Mouse (Mus musculus): ENCODE measurements at regions not wholly inside any gene's neighbourhood (a gene's known extent, or its start where the extent isn't known, plus 50 kb on each side); places are given as distances from the start of the nearest gene placed in this dataset.

DNA sequence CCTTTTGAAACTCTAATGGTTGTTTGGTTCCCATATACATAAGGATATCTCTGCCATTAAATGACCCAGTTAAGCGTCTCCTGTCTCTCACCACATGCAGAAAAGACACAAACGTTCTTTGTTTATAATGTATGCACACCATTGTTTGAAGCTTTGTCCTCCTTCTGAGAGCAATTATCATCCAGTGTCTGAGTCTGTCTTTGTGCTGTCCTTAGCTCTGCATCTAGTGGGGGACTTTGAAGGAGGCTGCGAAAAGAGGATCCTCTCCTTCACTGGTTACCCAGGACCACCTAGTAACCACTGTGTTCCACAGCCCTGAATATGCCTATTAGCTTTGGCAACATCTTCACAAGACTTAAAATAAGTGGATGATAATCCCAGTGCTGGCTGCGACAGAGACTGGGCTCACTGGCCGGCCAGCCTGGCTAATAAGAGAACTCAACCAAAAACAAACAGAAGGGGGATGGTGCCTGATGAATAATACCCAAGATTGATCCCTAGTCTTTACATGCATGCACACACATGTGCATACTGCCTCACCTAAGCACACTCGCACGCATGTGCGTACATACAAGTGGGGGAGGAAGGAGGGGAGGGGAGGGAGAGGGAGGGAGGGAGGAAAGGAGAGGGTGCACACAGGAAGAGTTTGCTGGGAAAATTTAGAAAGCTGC lies 93.5 kb upstream of the Cxcr4 start:
- in situ Hi-C loops (cut with MboI; ENCODE audit: low sequenced_read_pairs) = no loop called here

GRCm38 (mm10) chr1:128682942-128683341 lies 90.8 kb upstream of the Cxcr4 start:
- in situ Hi-C loops (cut with MboI; ENCODE audit: low sequenced_read_pairs) = no loop called here

DNA sequence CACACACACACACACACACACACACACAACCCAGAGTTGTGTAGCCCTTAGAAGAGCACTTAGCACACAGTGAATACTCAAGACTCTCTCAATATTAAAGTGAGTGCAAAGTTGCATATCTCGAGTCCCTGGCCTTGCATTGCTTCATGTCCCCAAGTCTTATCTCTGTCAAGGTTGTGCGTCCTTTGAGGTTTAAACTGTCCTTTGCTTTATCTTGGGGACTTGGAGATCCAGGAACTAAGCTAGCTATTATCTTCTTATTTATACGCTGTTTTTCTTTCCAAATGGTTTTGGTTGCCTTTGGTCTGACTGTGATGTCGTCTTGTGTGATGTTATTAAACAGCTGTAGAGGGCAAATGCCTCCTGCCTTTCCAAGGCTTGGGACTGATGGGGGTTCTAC lies 89.2 kb upstream of the Cxcr4 start:
- in situ Hi-C loops (cut with MboI; ENCODE audit: low sequenced_read_pairs) = no loop called here

DNA sequence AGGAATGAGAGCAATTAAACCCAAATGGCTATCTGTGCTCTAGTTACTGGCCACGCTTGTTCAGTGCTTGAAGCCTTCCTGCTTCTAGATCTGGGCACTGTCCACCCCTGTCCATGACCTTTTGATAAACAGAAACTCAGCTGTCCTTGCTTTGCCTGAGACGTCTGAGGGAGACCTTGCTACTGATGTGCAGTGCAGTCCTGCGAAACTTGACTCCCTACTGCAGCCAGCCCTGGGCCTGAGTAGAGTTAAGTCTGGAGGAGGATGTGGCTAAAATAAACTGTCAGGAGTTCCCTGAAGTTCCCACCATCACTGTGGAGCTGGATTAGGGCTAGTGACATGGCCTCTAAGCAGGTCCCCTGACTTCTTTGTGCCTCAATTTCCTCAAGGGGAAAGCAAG lies 88.4 kb upstream of the Cxcr4 start:
- in situ Hi-C loops (cut with MboI; ENCODE audit: low sequenced_read_pairs) = no loop called here

DNA sequence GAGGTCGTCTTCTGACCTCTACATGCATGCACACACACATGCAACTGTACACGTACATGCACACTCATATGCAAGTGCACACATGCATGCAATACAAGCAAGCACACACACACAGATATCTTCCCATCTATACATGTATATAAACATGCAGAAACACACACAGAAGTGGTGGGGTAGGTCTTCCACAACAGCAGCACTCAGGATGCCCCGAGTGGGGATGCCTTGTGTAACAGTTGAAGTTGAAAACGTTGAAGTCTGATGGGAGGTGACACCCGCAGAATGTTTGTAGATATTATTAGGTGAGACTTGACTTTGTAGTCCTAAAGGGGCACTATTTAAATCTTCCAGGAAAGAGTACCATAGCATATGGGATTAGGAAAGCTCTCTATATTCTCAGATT lies 87.9 kb upstream of the Cxcr4 start:
- in situ Hi-C loops (cut with MboI; ENCODE audit: low sequenced_read_pairs) = no loop called here

DNA sequence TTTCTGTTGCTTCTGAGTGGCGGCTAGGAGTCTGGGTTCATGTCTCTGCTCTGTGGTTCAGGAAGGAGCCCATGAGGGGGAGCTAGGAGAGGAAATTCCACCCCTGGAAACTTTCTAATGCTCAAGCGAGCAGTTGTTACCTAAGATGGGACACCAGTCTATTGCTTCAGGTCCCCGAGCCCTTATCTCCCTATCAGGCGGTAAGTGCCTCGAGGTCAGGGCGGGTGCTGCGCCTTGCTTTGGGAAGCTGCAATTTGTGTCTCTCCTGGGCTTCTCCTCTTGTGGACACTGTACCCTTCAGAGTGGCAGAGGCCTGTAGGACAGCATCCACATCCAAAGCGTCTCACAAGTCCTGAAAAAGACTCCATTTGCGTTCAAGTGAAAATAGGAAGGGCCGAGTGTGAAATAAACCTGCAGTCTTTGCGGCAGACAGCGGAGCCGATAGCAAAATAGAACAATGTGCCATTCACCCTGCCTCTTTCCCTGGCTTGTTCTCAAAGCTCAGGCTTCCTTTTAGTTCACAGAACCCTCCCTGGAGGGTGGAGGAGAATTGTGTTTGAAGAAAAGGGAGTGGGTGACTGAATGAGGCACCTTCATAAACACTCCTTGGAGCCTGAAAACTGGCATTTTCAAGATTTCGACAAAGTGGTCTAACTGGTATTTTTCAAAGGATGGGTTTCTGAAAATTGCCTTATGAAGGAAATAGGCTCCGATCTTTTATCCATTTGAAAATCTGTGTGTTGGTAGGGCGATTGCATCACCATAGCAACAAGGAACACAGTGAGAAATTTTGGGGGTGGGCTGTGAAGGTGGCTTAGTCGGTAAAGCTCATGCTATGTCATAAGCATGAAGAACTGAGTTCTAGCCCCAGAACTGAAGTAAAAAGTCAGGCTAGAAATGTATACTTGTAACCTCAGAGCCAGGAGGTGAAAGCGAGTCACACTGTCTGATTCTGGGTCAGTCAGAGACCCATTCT lies 87.2 kb upstream of the Cxcr4 start:
- in situ Hi-C loops (cut with MboI; ENCODE audit: low sequenced_read_pairs) = no loop called here

- in situ Hi-C loops (cut with MboI; ENCODE audit: low sequenced_read_pairs) = no loop called here
Observed at GRCm38 (mm10) chr1:128675538-128675937, 83.4 kb upstream of the Cxcr4 start.

DNA sequence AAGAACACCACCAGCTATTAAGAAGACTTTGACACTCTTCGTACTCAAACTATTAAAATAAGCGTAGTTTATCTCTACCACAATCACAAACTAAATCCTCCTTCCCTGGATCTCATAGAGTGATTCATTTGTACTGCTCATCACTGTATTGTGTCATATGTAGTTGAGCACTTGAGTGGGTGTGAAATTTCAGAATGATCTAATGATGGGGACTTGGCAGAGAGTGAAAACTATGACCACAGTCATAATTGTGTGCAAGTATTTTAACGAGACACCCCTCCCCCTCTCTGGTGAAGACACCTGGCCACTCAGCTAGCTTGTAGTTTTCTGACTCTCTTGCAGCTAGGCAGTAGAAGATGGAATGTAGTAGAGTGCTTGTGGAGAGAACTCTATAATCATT lies 80.2 kb upstream of the Cxcr4 start:
- in situ Hi-C loops (cut with MboI; ENCODE audit: low sequenced_read_pairs) = no loop called here

DNA sequence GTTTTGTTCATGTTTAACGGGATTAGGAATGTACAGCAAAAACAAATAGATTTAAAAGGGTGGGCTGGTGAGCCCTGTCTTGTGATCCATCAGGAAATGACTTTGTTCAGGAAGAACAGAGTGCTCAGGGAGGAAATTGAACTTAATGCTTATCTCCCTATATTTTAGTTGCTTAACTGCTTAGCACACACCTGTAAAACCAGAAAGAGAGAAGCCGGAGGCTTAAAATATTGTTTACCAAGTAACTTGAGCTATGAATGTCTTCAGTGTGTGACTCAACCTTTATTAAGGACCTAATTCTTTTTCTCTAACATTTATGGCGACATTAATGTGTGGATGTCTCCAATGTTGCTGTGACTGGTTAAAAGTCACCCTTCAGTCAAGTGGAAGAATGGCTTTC lies 79.4 kb upstream of the Cxcr4 start:
- in situ Hi-C loops (cut with MboI; ENCODE audit: low sequenced_read_pairs) = no loop called here

DNA sequence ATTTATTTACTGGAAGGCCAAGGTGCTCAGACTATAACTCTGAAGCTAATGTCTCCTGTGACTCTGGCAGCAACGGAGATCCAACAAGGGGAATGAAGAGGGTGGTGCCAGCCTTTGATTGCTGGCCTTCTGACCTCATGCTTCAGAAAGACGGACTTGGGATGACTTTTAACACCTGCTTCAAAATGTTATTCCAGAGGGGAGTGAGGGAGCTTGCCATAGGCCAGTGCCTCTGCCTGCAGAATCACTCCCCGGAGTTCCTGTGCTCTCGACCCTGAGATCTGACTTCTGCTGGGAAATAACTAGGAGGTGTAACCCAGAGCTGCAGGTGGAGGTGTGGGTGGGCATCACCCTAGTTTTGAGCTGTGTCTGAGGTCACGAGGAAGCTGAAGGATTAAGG lies 78.9 kb upstream of the Cxcr4 start:
- in situ Hi-C loops (cut with MboI; ENCODE audit: low sequenced_read_pairs) = no loop called here

DNA sequence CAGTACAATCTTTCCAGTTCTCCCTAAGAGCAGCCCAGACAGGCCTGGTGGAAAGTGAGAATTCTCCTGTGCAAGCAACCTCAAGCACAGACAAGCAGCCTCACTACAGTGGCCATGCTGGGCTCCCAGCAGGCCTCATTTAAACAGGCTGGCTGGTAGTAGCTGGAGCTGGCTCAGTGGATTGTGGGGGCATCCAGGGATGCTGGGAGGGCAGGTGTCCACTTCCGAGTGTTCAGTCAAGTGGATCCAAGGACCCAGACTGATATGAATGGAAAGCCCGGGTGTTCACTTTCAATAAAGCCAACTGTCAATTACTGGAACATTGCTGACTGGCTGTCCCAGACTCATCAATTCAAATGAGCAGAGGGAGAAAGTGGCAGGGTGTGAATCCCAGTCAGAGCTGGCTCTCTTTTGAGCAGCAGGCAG lies 77.2 kb upstream of the Cxcr4 start:
- in situ Hi-C loops (cut with MboI; ENCODE audit: low sequenced_read_pairs) = no loop called here

GRCm38 (mm10) chr1:128668718-128669117 lies 76.6 kb upstream of the Cxcr4 start:
- in situ Hi-C loops (cut with MboI; ENCODE audit: low sequenced_read_pairs) = no loop called here

- in situ Hi-C loops (cut with MboI; ENCODE audit: low sequenced_read_pairs) = no loop called here
Observed at GRCm38 (mm10) chr1:128667121-128667762, 75.1 kb upstream of the Cxcr4 start.

DNA sequence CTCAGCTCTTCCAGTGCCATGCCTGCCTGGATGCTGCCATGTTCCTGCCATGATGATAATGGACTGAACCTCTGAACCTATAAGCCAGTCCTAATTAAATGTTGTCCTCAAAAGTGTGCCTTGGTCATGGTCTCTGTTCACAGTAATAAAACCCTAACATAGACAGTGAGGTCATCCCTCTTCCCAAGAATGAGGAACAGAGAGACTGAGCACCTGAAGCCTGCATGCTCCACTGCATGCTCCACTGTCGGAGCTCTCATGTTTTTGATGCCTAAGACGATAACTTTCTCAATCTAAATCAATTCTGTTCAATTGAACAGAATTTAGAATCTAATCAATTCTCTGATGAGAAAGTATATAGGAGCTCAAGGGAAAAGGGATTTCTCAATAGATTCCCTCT lies 71.1 kb upstream of the Cxcr4 start:
- in situ Hi-C loops (cut with MboI; ENCODE audit: low sequenced_read_pairs) = no loop called here

DNA sequence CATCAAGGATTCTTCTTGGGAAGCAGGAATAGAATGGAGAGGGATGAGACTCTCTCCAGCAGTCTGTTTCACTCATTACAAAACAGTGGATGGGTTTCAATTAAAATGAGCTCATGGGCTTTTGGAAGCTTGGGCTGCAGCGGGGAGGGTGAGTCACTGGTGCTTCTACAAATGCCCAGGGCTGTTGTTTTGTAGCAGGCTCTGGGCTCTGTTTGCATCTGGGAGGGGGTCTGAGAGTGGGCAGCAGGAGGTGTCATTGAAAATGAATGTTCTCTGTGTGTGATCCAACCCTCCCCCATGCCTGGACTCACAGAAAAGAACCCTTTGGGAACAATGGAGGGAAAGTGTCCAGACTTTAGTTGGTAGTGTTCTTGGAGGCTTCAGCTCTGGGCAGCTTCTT lies 67.8 kb upstream of the Cxcr4 start:
- in situ Hi-C loops (cut with MboI; ENCODE audit: low sequenced_read_pairs) = no loop called here

DNA sequence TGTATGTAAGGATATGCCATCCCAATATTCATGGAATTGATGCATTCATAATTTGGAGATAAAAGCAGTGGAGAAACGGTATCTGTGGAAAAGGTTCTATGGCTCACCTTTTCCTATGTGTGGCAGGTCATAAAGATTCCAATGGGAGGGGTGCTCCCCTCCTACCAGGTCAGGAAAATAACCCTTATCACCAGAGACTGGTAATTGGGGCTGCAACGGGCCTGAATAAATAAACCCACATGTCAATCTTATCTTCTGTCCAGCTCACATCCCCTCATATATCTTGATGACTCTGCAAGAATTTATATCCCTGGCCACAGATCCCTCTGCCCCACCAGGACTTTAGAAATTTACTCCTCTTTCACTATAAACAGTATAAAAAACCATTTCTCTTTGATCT lies 66.7 kb upstream of the Cxcr4 start:
- in situ Hi-C loops (cut with MboI; ENCODE audit: low sequenced_read_pairs) = no loop called here

DNA sequence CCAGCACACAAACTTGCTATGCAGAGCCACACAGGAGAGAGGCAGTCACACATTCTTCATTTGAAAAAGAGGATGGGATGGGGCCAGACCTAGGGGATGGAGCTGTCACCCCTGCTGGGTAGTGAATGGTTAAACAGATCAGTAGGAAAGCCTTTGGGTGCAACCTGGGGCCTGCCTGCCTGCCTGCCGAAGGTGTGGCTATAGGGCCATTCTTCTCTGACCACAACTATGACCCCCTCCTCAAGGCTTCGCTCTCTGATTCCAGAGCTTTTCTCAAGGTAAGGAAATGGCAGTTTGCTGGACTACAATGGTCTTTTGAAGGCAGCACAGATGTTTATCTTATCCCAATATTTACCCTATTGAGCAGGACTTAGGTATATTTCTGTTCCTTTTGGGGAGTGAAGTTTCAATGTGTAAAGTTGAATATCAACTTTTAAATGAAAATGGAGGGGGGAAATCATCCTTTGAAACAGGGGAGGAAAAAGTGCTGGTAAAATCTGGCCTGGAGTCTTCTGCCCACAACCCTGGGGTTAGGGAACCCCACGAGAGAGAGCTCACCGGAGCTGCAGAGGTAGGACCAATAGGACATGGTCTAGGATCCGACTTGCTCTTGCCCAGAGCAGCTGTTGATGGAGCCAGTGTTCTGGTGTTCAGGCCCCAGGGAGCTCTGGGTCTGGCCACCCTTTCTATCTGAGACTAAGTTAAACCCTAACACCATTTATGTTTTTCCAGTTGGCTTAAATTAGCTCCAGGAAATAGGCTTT lies 62.2 kb upstream of the Cxcr4 start:
- in situ Hi-C loops (cut with MboI; ENCODE audit: low sequenced_read_pairs) = no loop called here

DNA sequence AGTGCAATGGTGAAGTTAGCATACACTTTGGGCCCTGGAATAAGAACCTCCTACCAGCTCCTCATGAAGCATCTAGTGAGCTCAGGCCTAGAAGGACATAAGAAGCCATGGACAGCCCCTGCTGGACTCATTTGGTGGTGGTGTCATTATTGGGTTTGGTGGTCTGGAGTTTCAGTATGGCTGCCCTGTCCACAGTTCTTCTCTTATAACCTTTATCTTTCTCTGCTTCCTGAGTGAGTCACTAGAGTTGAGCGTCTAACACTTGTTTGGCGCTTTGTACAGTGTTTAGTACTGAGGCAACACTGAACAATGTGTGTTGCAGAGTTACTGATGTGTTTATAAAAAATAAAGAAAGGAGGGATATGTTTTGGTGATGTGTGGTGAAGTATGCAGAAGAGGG lies 58.5 kb upstream of the Cxcr4 start:
- in situ Hi-C loops (cut with MboI; ENCODE audit: low sequenced_read_pairs) = no loop called here

DNA sequence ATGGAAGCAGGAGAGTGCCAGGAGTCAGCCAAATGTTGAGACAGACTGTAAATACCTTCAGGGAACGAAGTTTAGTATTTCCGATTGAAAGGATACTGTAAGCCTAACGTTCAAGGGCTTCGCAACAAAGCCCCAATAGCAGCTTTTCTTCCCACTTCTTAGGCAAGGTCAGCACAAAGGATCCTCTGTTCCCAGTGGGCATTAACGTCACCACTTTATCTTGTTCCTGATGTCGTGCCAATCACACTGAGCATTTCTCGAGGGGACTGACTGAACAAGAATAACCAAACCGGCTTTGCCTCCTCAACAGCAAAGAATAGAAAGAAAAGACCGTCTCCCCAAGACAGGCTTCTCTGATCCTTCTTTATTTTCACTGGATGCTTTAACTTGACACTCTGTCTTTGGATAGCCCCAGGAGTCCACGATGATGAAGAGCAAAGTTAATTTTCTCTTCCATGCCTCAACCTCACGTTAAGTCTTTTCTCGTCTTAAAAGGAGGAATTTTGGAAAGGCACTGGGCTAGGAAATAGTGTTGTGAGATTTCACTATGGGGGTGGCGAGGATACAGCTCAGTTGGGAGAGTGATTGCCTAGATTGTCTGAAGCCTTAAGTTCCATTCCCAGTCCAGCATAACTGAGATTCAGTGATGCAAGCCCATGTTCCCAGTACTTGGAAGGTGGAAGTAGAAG lies 57.5 kb upstream of the Cxcr4 start:
- in situ Hi-C loops (cut with MboI; ENCODE audit: low sequenced_read_pairs) = no loop called here

DNA sequence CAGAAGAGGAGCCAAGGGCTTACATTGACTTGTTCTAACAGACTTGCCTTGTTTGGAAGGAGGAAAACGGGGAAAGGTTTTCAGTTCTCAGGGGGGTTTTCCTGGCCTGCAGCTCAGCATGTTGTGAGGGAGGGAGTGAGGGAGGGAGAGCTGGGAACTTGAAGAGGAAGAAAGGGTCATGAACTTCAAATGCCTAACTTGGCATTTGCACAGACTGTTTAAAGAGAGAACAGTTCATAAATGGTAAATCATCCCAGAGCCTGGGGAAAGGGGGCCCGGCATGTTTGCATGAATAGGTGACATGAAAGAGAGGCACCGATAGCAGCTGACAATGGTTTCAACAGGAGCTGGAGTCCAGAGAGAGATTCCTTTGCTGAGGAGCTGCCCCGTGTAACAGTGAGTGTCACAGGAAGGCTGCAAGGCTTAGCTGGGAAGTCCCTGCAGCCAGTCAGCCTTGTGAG lies 51.3 kb upstream of the Cxcr4 start:
- in situ Hi-C loops (cut with MboI; ENCODE audit: low sequenced_read_pairs) = no loop called here
